Mouse (Mus musculus): ENCODE data around the gene Fkbp4.

The Fkbp4 gene
- long read RNA-seq, experiment 1, transcript Fkbp4-201 (10 exons, 2,217 nt) = major isoform, 296 of 323 reads
- long read RNA-seq, experiment 1, partial matches to known transcripts = 19 of 323 reads
- long read RNA-seq, experiment 1, other reads (novel, unspliced or antisense) = 8 of 323 reads
- long read RNA-seq, experiment 2, transcript Fkbp4-201 (10 exons, 2,217 nt) = major isoform, 440 of 480 reads
- long read RNA-seq, experiment 2, partial matches to known transcripts = 19 of 480 reads
- long read RNA-seq, experiment 2, other reads (novel, unspliced or antisense) = 21 of 480 reads

GRCm38 (mm10) chr6:128438317-128438870, at the start of gene Fkbp4:
TSS of gene Fkbp4 (minus strand) at chr6:128438677.
- intact Hi-C loops (cut with DNase I) = no loop called here

- intact Hi-C loops (cut with DNase I) = no loop called here
These were observed 49.3 kb upstream of the Fkbp4 start for GRCm38 (mm10) chr6:128487736-128488135.

DNA sequence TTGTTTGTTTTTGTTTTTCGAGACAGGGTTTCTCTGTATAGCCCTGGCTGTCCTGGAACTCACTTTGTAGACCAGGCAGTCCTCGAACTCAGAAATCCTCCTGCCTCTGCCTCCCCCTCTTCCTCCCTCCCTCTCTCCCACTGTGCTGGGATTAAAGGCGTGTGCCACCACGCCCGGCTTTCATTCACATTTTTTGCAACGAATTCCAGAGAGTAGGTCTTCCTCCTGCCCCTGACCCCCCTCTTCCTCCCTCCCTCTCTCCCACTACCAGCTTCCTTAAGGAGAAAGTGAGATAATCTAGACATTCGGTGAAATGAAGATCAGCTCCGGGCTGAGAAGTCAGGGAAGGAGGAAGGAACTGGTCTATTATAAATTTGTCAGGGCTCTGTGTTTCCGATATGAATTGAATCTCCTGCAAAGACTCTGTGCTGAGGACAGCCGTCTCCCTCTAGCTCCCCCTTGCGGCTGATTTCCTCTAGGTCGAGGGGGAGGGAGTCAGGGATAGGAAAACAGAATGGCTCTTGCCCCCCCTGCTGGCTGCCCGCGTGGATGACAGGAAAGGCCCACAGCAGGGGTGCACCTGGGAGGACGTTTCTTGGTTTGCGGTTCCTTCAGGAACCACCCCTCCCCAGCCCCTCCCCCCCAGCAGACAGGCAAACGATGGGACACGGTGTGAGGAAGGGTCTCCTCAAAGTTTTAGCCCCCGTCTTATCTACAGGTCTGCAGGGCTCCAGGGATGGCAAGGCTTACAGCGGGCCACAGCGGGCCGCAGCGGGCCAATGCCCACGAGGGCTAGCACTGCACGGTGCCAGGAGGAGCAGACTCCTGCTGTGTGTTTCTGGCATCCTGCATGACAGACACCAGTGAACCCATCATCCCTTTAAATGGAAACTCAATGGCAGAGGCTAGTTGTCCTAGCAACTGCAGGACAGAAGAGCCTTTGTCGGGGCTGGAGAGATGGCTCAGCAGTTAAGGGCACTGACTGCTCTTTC, 41.3 kb upstream of the Fkbp4 start:
- intact Hi-C loops (cut with DNase I) = loop anchor here (5.0 kb wide), 1 partner anchor 32 kb away; no protein-coding TSS in a partner anchor

DNA sequence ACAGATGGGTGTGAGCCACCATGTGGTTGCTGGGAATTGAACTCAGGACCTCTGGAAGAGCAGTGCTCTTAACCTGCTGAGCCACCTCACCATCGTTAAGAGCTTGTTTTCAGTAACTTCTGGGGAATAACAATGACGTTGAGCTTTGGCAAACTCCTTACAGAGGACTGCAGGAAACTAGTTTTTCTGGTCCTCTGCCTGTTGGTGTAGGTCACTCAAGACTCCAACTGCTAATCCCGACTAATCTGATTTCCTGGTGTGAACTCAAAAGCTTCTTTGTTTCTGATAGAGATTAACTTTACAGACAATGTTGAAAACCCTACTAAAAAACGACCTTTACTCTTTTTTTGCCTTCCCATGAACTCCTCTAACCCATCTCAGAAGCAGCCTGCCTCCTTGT, 39.0 kb upstream of the Fkbp4 start:
- intact Hi-C loops (cut with DNase I) = loop anchor here (2.0 kb wide), 1 partner anchor 93 kb away; no protein-coding TSS in a partner anchor

DNA sequence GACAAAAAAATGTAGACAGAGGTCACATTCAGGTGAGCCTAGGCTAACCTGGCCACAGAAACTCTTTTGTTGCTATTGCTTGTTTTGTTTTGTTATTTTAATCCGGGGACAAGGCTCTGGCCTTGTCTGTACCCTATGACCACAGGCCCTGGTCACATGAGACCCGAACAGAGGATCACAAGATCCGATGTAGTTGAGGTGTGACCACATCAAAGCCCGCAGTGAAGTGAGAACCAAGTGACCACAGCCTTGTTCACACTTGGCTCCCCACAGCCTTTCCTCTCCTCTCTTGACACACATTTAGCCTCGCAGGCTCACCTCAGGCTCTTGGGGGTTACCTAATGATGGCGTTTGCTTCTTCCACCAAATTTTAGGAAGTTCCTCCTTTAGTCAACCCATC, 35.6 kb upstream of the Fkbp4 start:
- intact Hi-C loops (cut with DNase I) = no loop called here

DNA sequence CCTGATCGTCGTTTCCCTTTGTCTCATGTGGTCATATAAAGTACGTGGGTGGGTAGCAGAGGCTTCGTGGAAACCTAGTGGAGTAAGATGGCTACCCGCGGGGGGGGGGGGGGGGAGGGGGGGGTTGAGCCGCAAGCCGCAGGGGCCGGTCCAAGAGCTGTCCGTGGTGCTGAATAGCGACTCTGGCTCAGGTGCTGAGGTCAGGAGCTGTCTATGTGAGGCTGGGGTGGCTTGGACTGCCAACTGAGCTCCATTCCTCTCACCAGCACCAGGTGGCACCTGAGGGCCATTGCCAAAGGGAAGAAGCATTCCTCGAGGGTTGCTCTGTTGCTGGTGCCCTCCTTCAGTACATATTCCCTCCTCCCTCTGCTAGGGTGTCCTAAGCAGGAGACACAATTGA, 31.0 kb upstream of the Fkbp4 start:
- intact Hi-C loops (cut with DNase I) = no loop called here

GRCm38 (mm10) chr6:128467298-128467697, 28.8 kb upstream of the Fkbp4 start:
- intact Hi-C loops (cut with DNase I) = loop anchor here (2.0 kb wide), 1 partner anchor 20 kb away; no protein-coding TSS in a partner anchor

DNA sequence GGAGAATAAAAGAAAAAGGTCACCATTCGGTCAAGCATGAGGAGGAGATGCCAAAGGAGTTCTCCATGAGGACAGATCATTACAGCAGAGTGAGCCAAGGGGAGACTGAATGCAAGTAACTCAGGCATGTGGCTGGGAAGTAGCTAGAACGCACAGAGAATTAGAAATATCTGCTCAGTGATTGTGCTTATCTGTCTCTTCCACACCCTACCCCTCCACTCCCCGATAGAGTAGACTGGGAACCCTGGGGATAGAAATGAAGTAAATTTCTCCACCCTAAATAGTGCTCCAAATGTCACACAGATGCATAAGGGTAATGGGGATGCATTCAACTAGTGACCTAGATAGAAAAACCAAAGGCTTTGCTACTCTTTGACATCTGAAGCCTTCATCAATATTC, 28.1 kb upstream of the Fkbp4 start:
- intact Hi-C loops (cut with DNase I) = loop anchor here (2.0 kb wide), 1 partner anchor 20 kb away; no protein-coding TSS in a partner anchor

- intact Hi-C loops (cut with DNase I) = loop anchor here (2.0 kb wide), 1 partner anchor 19 kb away; no protein-coding TSS in a partner anchor
These were observed 27.6 kb upstream of the Fkbp4 start for GRCm38 (mm10) chr6:128466043-128466442.

- intact Hi-C loops (cut with DNase I) = no loop called here
These were observed 26.5 kb upstream of the Fkbp4 start for GRCm38 (mm10) chr6:128464996-128465395.

GRCm38 (mm10) chr6:128461606-128462005, 23.1 kb upstream of the Fkbp4 start:
- intact Hi-C loops (cut with DNase I) = no loop called here

DNA sequence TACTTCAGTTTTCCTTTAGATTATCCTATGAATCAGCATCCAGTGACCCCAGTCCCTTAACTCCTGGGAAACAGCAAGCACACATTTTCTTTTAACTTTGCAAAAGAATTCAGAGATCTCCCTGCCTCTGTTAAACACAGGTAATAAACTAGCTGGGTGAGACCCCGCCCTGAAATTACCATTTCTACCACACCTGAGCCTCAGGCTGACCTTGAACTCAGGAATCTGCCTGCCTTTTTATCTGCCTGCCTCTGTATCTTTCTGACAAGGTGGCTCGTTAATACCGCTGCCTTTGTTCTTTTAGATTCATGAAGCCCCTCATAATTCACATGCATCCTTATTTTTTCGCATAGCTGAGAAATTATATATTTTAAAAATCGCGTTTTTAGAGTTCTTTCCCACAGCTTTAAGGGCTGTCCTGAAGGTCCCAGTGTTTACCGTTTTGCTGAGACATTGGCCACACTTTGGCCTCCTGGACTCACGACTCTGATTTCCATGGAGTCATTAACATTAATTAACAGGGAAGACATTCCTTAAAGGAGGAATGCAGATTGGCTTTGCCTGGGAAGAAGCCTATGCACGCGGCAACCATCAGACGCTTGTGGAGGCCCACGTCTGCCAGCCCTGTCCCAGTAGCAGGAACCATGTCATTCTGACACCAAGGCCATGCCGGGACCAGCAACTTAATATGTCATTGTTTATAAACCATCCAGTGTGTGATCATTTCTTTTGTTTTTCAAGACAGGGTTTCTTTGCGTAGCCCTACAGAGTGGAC, 22.4 kb upstream of the Fkbp4 start:
- intact Hi-C loops (cut with DNase I) = no loop called here

- intact Hi-C loops (cut with DNase I) = no loop called here
These were observed 21.8 kb upstream of the Fkbp4 start for GRCm38 (mm10) chr6:128460321-128460720.

- intact Hi-C loops (cut with DNase I) = no loop called here
These were observed 18.7 kb upstream of the Fkbp4 start for GRCm38 (mm10) chr6:128457186-128457585.

- intact Hi-C loops (cut with DNase I) = no loop called here
These were observed 17.5 kb upstream of the Fkbp4 start for GRCm38 (mm10) chr6:128455835-128456605.

- intact Hi-C loops (cut with DNase I) = loop anchor here (2.0 to 5.0 kb wide), 2 partner anchors 20 to 35 kb away; no protein-coding TSS in a partner anchor
These were observed 8.6 kb upstream of the Fkbp4 start for GRCm38 (mm10) chr6:128447063-128447462.

- intact Hi-C loops (cut with DNase I) = loop anchor here (2.0 to 5.0 kb wide), 2 partner anchors 21 to 36 kb away; no protein-coding TSS in a partner anchor
These were observed 7.5 kb upstream of the Fkbp4 start for GRCm38 (mm10) chr6:128445761-128446535.

DNA sequence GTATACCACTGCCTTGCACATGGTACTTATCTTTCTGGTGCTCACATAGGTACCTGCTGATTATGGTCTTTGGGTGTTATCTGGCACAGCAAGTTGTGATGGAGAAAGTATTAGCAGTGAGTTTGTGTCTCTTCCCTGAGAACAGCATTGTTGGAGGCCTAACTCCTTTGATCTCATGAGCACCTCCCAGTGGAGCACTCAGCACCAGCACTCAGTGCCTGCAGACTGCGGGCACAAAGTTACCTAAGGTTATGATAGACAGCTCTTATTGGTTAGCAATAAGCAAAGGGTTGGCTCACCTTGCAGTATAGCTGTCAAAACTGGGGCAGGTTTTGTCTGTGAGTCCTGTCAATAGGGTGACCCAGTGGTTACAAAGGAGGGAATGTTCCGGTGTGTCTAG, 1.8 kb upstream of the Fkbp4 start:
- intact Hi-C loops (cut with DNase I) = no loop called here

DNA sequence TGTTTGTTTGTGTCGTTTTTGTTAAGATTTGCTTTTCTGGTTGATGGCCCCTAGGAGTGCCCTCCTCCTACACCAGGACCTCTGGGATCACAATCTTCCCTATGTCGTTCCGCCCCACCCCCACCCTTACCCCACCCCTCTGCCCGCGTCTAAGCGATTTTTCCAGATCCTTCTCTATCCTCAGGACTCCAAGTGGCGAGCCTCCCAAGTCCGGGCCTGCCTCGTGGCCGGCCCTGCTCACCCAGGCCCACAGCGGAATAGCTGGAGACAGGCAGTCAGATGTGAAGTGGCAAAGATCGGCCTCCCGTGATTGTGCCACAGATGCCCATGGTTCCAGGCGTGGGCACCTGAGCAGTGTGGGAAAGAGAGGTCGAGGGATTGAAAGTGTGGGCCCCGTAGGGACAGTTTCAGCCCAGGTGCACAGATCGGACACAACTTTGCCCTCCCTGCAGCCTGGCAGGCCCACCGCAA, 429 bp upstream of the Fkbp4 start:
- intact Hi-C loops (cut with DNase I) = no loop called here
